Mouse (Mus musculus) kidney, embryonic 16.5 days (tissue): ENCODE data around the gene Vamp9. TPM values are rescaled to one million over a fixed set of nuclear protein-coding genes. Genes with fewer than 3 reads are reported as not detected.
A peak's percentile ranks its signal among the peaks of the same experiment; 100 is the strongest.

Experiments used
- ATAC-seq: fragments of 200-750 bp; cut with Nextera tagmentation; 2 replicates; pipeline ENCODE4 v1.8.0; 2017; ENCODE audit warnings: moderate TSS enrichment; ENCODE audit not compliant: low FRiP score, low TSS enrichment
- H3K27ac ChIP-seq: fragments of 300-500 bp; sonication (generic); 2 replicates; pipeline ENCODE4 v1.5.1; 2014; ENCODE audit warnings: low read length
- H3K27me3 ChIP-seq: fragments of 300-500 bp; sonication (generic); 2 replicates; pipeline ENCODE4 v1.6.1; 2014; ENCODE audit warnings: low read length, control low read depth, mixed read lengths; ENCODE audit not compliant: insufficient read depth
- H3K36me3 ChIP-seq: fragments of 300-500 bp; sonication (generic); 2 replicates; pipeline ENCODE4 v1.6.1; 2014; ENCODE audit warnings: low read length, control low read depth, mixed read lengths; ENCODE audit not compliant: insufficient read depth
- H3K4me1 ChIP-seq: fragments of 300-500 bp; sonication (generic); 2 replicates; pipeline ENCODE4 v1.6.1; 2014; ENCODE audit warnings: low read length, control low read depth, mixed read lengths; ENCODE audit not compliant: insufficient read depth
- H3K4me2 ChIP-seq: fragments of 300-500 bp; sonication (generic); replicated peaks from 2 replicates; pipeline ENCODE4 v1.6.1; 2014; ENCODE audit warnings: low read depth, low read length
- H3K4me3 ChIP-seq: fragments of 300-500 bp; sonication (generic); 2 replicates; pipeline ENCODE4 v1.5.1; 2014; ENCODE audit warnings: mild to moderate bottlenecking, low read length
- H3K9ac ChIP-seq: fragments of 300-500 bp; sonication (generic); replicated peaks from 2 replicates; pipeline ENCODE4 v1.6.1; 2014; ENCODE audit warnings: low read length
- H3K9me3 ChIP-seq: fragments of 300-500 bp; sonication (generic); 2 replicates; pipeline ENCODE4 v1.6.1; 2016; ENCODE audit warnings: low read length, control low read depth
- WGBS: fragments of 180-500 bp; shearing (Covaris S2); extraction: QIAGEN DNeasy Blood & Tissue Kit; methylation state at CpG from one replicate; pipeline ENCODE4 v1.1.7; 2014; 5-methylcytosine and 5-hydroxymethylcytosine counted together
- polyA plus RNA-seq: library from polyadenylated mRNA; unstranded; fragments of >200 nt; fragmentation: Nextera tagmentation; extraction: Ambion mirVana; gene quantifications from 2 replicates; pipeline ENCODE4 v1.2.1, GENCODE M21; 2015

Vamp9 gene
- polyA plus RNA-seq, 1 experiment from 2014 or later: 0.42 TPM

- H3K4me1 ChIP-seq: no peaks in the 10 kb centered on the region
- no peak overlapping the region for H3K27ac ChIP-seq
- no peak overlapping the region for H3K4me2 ChIP-seq
- no peak overlapping the region for H3K9ac ChIP-seq
- no peaks in the 10 kb centered on the region for H3K9me3 ChIP-seq
- ATAC-seq: no peak
- no peak overlapping the region for H3K4me3 ChIP-seq
- no peaks in the 10 kb centered on the region for H3K27me3 ChIP-seq
- no peaks in the 10 kb centered on the region for H3K36me3 ChIP-seq
- 55% methylated on average over 3 of the region's 3 CpGs for WGBS
Measured at GRCm38 (mm10) chr5:99882441-99882840, 23.6 kb upstream of the Vamp9 start.

- H3K4me1 ChIP-seq: no peaks in the 10 kb centered on the region
- no peak overlapping the region for H3K9ac ChIP-seq
- no peak for ATAC-seq
- H3K27ac ChIP-seq: no peak overlapping the region
- H3K4me2 ChIP-seq: no peak overlapping the region
- no peaks in the 10 kb centered on the region for H3K9me3 ChIP-seq
- H3K36me3 ChIP-seq: no peaks in the 10 kb centered on the region
- no peak overlapping the region for H3K4me3 ChIP-seq
- H3K27me3 ChIP-seq: no peaks in the 10 kb centered on the region
- WGBS: 86% methylated on average over 4 of the region's 4 CpGs
Measured at GRCm38 (mm10) chr5:99884035-99884434, 22.0 kb upstream of the Vamp9 start.

GRCm38 (mm10) chr5:99887133-99887532 is 18.9 kb upstream of the Vamp9 start:
- Histone ChIP-seq H3K4me3 (no peak overlapping the region), H3K36me3 (no peaks in the 10 kb centered on the region), H3K4me2 (no peak overlapping the region), H3K9ac (no peak overlapping the region), H3K4me1 (no peaks in the 10 kb centered on the region), H3K27ac (no peak overlapping the region), H3K27me3 (no peaks in the 10 kb centered on the region), H3K9me3 (no peaks in the 10 kb centered on the region)
- WGBS: 66% methylated on average over 1 of the region's 1 CpGs
- no peak for ATAC-seq

- ATAC-seq: no peak
- Histone ChIP-seq H3K9ac (no peak overlapping the region), H3K4me1 (no peaks in the 10 kb centered on the region), H3K9me3 (no peaks in the 10 kb centered on the region), H3K4me3 (no peak overlapping the region), H3K27me3 (no peaks in the 10 kb centered on the region), H3K36me3 (no peaks in the 10 kb centered on the region), H3K27ac (no peak overlapping the region), H3K4me2 (no peak overlapping the region)
- 45% methylated on average over 12 of the region's 12 CpGs for WGBS
Measured at GRCm38 (mm10) chr5:99891516-99892441, 14.3 kb upstream of the Vamp9 start.

- 7% methylated on average over 6 of the region's 6 CpGs for WGBS
- H3K27me3 ChIP-seq: 0 out of 2 replicates have a peak, but pooled peaks cover 2% of the 10 kb centered on the region
- H3K9me3 ChIP-seq: no peaks in the 10 kb centered on the region
- H3K27ac ChIP-seq: no peak overlapping the region
- no peak overlapping the region for H3K4me2 ChIP-seq
- ATAC-seq: no peak; the same call in 1 of the 2 replicates
- no peak overlapping the region for H3K4me3 ChIP-seq
- H3K4me1 ChIP-seq: no peaks in the 10 kb centered on the region
- H3K36me3 ChIP-seq: no peaks in the 10 kb centered on the region
- H3K9ac ChIP-seq: no peak overlapping the region
Measured at GRCm38 (mm10) chr5:99900041-99900440, 6.0 kb upstream of the Vamp9 start.

GRCm38 (mm10) chr5:99905731-99906130 is 323 bp upstream of the Vamp9 start:
- Histone ChIP-seq H3K36me3 (no peaks in the 10 kb centered on the region), H3K9me3 (no peaks in the 10 kb centered on the region), H3K27ac (peak overlapping the region; percentile 76; the same call in 1 of the 2 replicates), H3K9ac (no peak overlapping the region), H3K27me3 (no peaks in the 10 kb centered on the region), H3K4me3 (peak overlapping the region; percentile 64; the same call in 1 of the 2 replicates), H3K4me1 (no peaks in the 10 kb centered on the region), H3K4me2 (no peak overlapping the region)
- no peak for ATAC-seq
- 69% methylated on average over 7 of the region's 7 CpGs for WGBS

GRCm38 (mm10) chr5:99915494-99915893 is 9.4 kb downstream of the Vamp9 start:
- Histone ChIP-seq H3K36me3 (no peaks in the 10 kb centered on the region), H3K27me3 (no peaks in the 10 kb centered on the region), H3K4me2 (no peak overlapping the region), H3K27ac (no peak overlapping the region), H3K9ac (no peak overlapping the region), H3K9me3 (no peaks in the 10 kb centered on the region), H3K4me1 (no peaks in the 10 kb centered on the region), H3K4me3 (no peak overlapping the region)
- WGBS: 37% methylated on average over 7 of the region's 7 CpGs
- ATAC-seq: no peak

GRCm38 (mm10) chr5:99922033-99922432 is 16.0 kb downstream of the Vamp9 start:
- Histone ChIP-seq H3K9me3 (no peaks in the 10 kb centered on the region), H3K4me3 (no peak overlapping the region), H3K4me2 (no peak overlapping the region), H3K36me3 (no peaks in the 10 kb centered on the region), H3K27ac (no peak overlapping the region), H3K4me1 (no peaks in the 10 kb centered on the region), H3K27me3 (no peaks in the 10 kb centered on the region), H3K9ac (no peak overlapping the region)
- WGBS: 84% methylated on average over 8 of the region's 8 CpGs
- ATAC-seq: no peak

- Histone ChIP-seq H3K9me3 (no peaks in the 10 kb centered on the region), H3K4me2 (no peak overlapping the region), H3K4me1 (no peaks in the 10 kb centered on the region), H3K4me3 (no peak overlapping the region), H3K36me3 (no peaks in the 10 kb centered on the region), H3K9ac (no peak overlapping the region), H3K27me3 (no peaks in the 10 kb centered on the region), H3K27ac (no peak overlapping the region)
- no peak for ATAC-seq
- WGBS: 58% methylated on average over 4 of the region's 4 CpGs
Measured at GRCm38 (mm10) chr5:99927951-99928350, 21.9 kb downstream of the Vamp9 start.

- H3K4me3 ChIP-seq: no peak overlapping the region
- WGBS: 83% methylated on average over 6 of the region's 6 CpGs
Measured at GRCm38 (mm10) chr5:99931910-99932309, 25.9 kb downstream of the Vamp9 start.

More at GRCm38 (mm10) chr5:99931910-99932309, 25.9 kb downstream of the Vamp9 start:
- no peaks in the 10 kb centered on the region for H3K36me3 ChIP-seq
- no peak overlapping the region for H3K27ac ChIP-seq
- no peak overlapping the region for H3K4me2 ChIP-seq
- H3K4me1 ChIP-seq: no peaks in the 10 kb centered on the region
- ATAC-seq: no peak
- no peaks in the 10 kb centered on the region for H3K27me3 ChIP-seq
- H3K9me3 ChIP-seq: no peaks in the 10 kb centered on the region
- H3K9ac ChIP-seq: no peak overlapping the region
